Mouse (Mus musculus) megakaryocyte, embryonic 14.5 days (primary cell): ENCODE measurements around the gene BC048562.

ENCODE experiments used
- FLI1 ChIP-seq: IDR thresholded peaks from 2 replicates; pipeline ENCODE4 v1.6.1; 2012; ENCODE audit warnings: low read length, inconsistent platforms, mixed read lengths
- GATA1 ChIP-seq: IDR thresholded peaks from 3 replicates; pipeline ENCODE4 v1.6.1; 2012; ENCODE audit warnings: mixed read lengths, low read length, inconsistent platforms, borderline replicate concordance

GRCm38 (mm10) chr9:108452911-108453310 is 16.6 kb downstream of the BC048562 start:
- TF ChIP-seq GATA1 (no peak), FLI1 (no peak)
